Mouse (Mus musculus): ENCODE data around the gene Adamts2. TPM values are rescaled to one million over a fixed set of nuclear protein-coding genes. Genes with fewer than 3 reads are reported as not detected.

The Adamts2 gene
- polyA plus RNA-seq, 1 experiment from 2014 or later, result 3.4 TPM

DNA sequence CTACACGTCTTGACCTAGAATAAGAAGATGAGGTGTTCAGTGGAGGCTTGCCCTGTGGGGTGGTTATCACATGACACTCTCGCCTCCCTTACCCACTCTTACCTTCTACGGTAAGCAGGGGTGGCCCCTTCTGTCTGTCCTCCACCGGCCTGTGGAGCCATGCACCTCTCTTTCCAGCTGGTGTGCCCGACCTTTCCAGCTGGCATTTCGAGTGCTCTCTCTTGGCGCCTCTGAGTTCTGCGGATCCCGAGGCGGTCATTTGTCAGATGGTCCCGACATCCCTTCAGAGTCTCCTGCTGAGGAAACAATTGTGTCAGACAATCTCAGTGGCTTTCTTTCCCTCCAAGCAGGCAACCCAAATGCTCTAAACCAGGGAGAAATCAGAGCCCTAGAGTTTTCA lies 35.1 kb downstream of the Adamts2 start:
- Histone ChIP-seq H3K4me2 (ENCODE audit: low read length) (no peak overlapping the region), H3K4me1 (replicated peaks; ENCODE audit: control insufficient read depth, insufficient read depth, low read length) (peaks cover 5% of the 10 kb centered on the region), H3K9me3 (ENCODE audit: control insufficient read depth, low read length) (no peaks in the 10 kb centered on the region), H3K4me3 (replicated peaks; ENCODE audit: low read length) (no peak overlapping the region), H3K9ac (replicated peaks; ENCODE audit: low read depth, low read length) (no peak overlapping the region), H3K36me3 (ENCODE audit: control insufficient read depth, insufficient read depth) (no peaks in the 10 kb centered on the region), H3K27ac (ENCODE audit: low read length) (no peak overlapping the region), H3K27me3 (replicated peaks; ENCODE audit: control insufficient read depth, insufficient read depth, low read length) (no peaks in the 10 kb centered on the region)
- WGBS, result 94% methylated on average over 11 of the region's 11 CpGs
- no peak for ATAC-seq

DNA sequence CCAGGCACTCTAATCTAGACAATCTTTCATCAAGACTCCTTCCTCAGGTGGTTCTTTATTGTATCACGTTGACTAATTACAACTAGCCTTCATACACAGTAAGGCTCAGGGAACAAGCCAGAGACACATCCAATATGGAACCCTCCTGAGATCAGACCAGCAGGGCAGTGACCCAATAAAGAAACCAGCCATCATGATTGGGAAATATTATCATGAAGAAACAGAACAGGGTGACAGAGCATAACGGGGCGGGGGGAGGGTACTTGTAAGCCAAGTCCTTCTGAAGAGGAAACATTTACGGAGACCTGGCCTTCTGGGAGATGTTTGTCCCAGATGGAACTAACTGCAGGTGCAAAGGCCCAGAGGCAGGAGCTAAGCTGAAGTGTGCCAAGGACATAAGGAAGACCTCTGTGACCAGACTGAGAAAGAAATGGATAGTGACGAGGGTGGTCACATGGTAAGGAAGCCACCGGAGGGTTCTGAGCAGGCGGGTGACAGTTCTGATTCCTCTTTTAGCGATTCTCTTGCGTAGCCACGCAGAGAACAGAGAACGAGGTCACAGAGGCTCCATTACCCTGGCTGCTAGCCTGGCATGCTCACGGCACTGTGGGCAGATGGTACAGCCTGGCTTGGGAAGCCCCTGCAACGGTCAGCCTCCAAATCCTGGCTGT lies 36.4 kb downstream of the Adamts2 start:
- Histone ChIP-seq H3K4me3 (replicated peaks; ENCODE audit: low read length) (no peak overlapping the region), H3K27ac (ENCODE audit: low read length) (no peak overlapping the region)

DNA sequence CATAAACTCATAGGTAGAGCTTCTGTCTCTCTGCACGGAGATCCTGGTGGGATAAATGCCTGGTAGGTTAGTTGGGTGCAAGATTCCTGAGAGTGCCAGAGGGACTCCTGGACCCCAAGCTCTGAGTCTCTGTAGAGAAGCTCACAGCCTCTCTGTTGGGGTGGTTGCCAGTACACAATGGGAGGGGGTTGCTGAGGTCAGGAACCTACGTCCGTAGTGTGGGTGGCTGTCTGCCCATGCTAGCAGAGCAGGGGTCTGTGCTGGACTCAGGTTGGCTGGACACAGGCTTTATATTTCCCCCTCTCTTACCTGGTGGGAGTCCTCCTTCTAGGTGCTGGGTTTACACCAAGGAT lies 37.0 kb downstream of the Adamts2 start:
- Histone ChIP-seq H3K9me3 (ENCODE audit: control insufficient read depth, low read length) (no peaks in the 10 kb centered on the region), H3K36me3 (ENCODE audit: control insufficient read depth, insufficient read depth) (no peaks in the 10 kb centered on the region), H3K4me3 (replicated peaks; ENCODE audit: low read length) (no peak overlapping the region), H3K4me2 (ENCODE audit: low read length) (no peak overlapping the region), H3K27ac (ENCODE audit: low read length) (no peak overlapping the region), H3K4me1 (replicated peaks; ENCODE audit: control insufficient read depth, insufficient read depth, low read length) (no peaks in the 10 kb centered on the region), H3K9ac (replicated peaks; ENCODE audit: low read depth, low read length) (no peak overlapping the region), H3K27me3 (replicated peaks; ENCODE audit: control insufficient read depth, insufficient read depth, low read length) (no peaks in the 10 kb centered on the region)
- WGBS, result 90% methylated on average over 3 of the region's 3 CpGs
- no peak for ATAC-seq

More for the DNA sequence above, 36.4 kb downstream of the Adamts2 start:
- ATAC-seq, result no peak
- 91% methylated on average over 13 of the region's 13 CpGs for WGBS
- Histone ChIP-seq H3K9me3 (ENCODE audit: control insufficient read depth, low read length) (no peaks in the 10 kb centered on the region), H3K27me3 (replicated peaks; ENCODE audit: control insufficient read depth, insufficient read depth, low read length) (no peaks in the 10 kb centered on the region), H3K9ac (replicated peaks; ENCODE audit: low read depth, low read length) (no peak overlapping the region), H3K4me2 (ENCODE audit: low read length) (no peak overlapping the region), H3K36me3 (ENCODE audit: control insufficient read depth, insufficient read depth) (no peaks in the 10 kb centered on the region), H3K4me1 (replicated peaks; ENCODE audit: control insufficient read depth, insufficient read depth, low read length) (no peaks in the 10 kb centered on the region)

DNA sequence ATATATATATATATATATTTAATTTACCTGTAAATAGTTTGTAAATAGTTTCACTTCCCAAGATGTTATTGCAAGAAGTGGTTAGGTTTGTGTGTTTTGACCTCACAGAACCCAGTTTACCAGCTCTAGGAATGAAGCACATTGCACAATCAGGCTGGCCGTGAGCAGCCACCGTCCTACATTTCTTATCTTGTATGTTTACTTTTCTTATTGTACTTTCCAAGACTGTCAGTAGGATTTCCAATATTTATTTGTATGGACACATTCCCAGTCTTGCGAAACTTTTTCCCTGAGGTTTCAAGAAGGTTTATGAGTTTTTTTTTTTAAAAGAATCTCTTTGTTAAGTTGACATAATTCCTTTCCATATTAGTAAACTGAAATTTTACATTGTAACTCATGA lies 40.7 kb downstream of the Adamts2 start:
- no peaks in the 10 kb centered on the region for H3K9me3 ChIP-seq (ENCODE audit: control insufficient read depth, low read length)

DNA sequence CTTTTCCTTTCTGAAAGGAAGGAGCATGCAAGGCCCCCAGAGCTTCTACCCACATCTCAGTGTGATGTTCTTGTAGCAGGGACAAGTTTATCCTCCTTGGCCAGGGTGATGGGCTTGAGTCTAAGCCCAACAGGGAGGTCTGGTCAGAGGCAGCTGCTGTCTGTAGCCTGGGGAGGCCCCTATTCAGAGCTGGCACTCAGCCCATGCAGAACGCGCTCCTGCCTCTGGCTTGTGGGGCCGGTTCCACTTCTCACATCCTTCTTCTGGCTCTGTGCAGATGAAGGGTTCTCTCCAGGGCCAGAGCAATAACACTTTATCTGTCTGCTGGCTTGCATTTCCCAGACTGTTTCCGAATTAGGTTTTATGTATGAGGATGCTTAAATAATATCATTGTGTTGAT lies 44.3 kb downstream of the Adamts2 start:
- no peak for ATAC-seq
- peaks cover 7% of the 10 kb centered on the region; the same call in 1 of the 2 replicates for H3K9me3 ChIP-seq (ENCODE audit: control insufficient read depth, low read length)
- 0 out of 2 replicates have a peak, but pooled peaks cover 3% of the 10 kb centered on the region for H3K4me1 ChIP-seq (replicated peaks; ENCODE audit: control insufficient read depth, insufficient read depth, low read length)

More for the DNA sequence above, 40.7 kb downstream of the Adamts2 start:
- Histone ChIP-seq H3K4me2 (ENCODE audit: low read length) (no peak overlapping the region), H3K4me3 (replicated peaks; ENCODE audit: low read length) (no peak overlapping the region), H3K4me1 (replicated peaks; ENCODE audit: control insufficient read depth, insufficient read depth, low read length) (0 out of 2 replicates have a peak, but pooled peaks cover 3% of the 10 kb centered on the region), H3K9ac (replicated peaks; ENCODE audit: low read depth, low read length) (no peak overlapping the region), H3K36me3 (ENCODE audit: control insufficient read depth, insufficient read depth) (no peaks in the 10 kb centered on the region), H3K27ac (ENCODE audit: low read length) (no peak overlapping the region), H3K27me3 (replicated peaks; ENCODE audit: control insufficient read depth, insufficient read depth, low read length) (no peaks in the 10 kb centered on the region)
- no peak for ATAC-seq
- WGBS, result 93% methylated on average over 3 of the region's 3 CpGs

DNA sequence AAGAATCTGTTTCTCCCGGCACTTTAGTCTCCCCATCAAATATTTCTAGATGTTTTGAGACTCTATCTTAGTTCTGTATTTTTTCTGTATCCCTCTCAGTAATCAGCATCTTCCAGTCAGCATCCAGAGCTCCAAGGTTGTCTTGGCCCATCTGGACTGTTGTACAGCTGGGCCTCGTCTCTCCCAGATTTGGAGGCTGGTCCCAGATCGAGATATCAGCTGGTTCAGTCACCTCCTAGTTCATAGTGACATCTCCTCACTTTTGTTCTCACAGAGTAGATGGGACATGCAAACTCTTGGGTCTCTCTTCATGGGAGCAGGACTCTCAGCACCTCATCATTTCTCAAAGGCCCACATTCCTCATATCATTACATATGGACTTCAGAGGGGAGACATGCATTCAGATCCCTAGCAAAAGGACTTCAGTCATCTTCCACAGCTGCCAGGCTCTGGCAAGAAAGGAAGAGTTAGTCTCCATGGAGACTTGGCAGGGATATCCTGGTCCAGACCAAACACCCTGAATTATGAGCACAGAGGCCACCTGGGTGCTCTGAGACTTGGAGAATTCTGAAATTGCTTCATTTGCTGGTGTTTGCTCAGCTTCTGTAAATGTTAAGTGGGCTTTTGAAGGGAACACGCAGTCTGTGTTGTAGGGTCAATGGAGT lies 46.4 kb downstream of the Adamts2 start:
- no peak overlapping the region for H3K4me2 ChIP-seq (ENCODE audit: low read length)
- H3K27ac ChIP-seq (ENCODE audit: low read length), result no peak overlapping the region
- 0 out of 2 replicates have a peak, but pooled peaks cover 3% of the 10 kb centered on the region for H3K4me1 ChIP-seq (replicated peaks; ENCODE audit: control insufficient read depth, insufficient read depth, low read length)
- no peak overlapping the region for H3K9ac ChIP-seq (replicated peaks; ENCODE audit: low read depth, low read length)
- H3K27me3 ChIP-seq (replicated peaks; ENCODE audit: control insufficient read depth, insufficient read depth, low read length), result no peaks in the 10 kb centered on the region
- whole genome bisulfite sequencing, result 87% methylated on average over 4 of the region's 4 CpGs
- peaks cover 7% of the 10 kb centered on the region; the same call in 1 of the 2 replicates for H3K9me3 ChIP-seq (ENCODE audit: control insufficient read depth, low read length)
- H3K4me3 ChIP-seq (replicated peaks; ENCODE audit: low read length), result no peak overlapping the region
- H3K36me3 ChIP-seq (ENCODE audit: control insufficient read depth, insufficient read depth), result no peaks in the 10 kb centered on the region
- ATAC-seq, result no peak

More for the DNA sequence above, 44.3 kb downstream of the Adamts2 start:
- no peak overlapping the region for H3K4me3 ChIP-seq (replicated peaks; ENCODE audit: low read length)
- no peaks in the 10 kb centered on the region for H3K36me3 ChIP-seq (ENCODE audit: control insufficient read depth, insufficient read depth)
- 54% methylated on average over 4 of the region's 4 CpGs for WGBS
- no peak overlapping the region for H3K4me2 ChIP-seq (ENCODE audit: low read length)
- H3K9ac ChIP-seq (replicated peaks; ENCODE audit: low read depth, low read length), result no peak overlapping the region
- no peaks in the 10 kb centered on the region for H3K27me3 ChIP-seq (replicated peaks; ENCODE audit: control insufficient read depth, insufficient read depth, low read length)
- H3K27ac ChIP-seq (ENCODE audit: low read length), result no peak overlapping the region

DNA sequence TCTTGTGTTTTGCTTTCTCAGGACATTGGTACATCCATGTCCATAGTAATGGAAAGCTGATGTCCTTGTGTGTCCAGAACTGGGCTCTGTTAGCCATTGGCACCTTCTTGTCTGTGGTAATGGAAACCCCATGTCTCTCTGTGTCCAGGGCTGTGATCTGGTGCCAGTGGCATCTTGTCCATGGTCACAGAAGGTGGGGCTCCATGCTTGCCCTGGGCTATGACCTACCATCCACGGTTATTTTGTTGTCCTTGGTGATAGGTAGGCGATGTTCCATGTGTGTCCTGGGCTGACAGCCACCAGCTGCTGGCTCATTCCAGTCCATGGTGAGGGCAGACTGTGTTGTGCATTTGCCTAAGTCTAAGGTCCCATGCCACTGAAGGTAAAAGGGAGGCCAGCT lies 48.2 kb downstream of the Adamts2 start:
- Histone ChIP-seq H3K4me2 (ENCODE audit: low read length) (no peak overlapping the region), H3K27me3 (replicated peaks; ENCODE audit: control insufficient read depth, insufficient read depth, low read length) (no peaks in the 10 kb centered on the region), H3K9me3 (ENCODE audit: control insufficient read depth, low read length) (peaks cover 7% of the 10 kb centered on the region; the same call in 1 of the 2 replicates), H3K9ac (replicated peaks; ENCODE audit: low read depth, low read length) (no peak overlapping the region), H3K27ac (ENCODE audit: low read length) (no peak overlapping the region), H3K4me1 (replicated peaks; ENCODE audit: control insufficient read depth, insufficient read depth, low read length) (0 out of 2 replicates have a peak, but pooled peaks cover 3% of the 10 kb centered on the region), H3K36me3 (ENCODE audit: control insufficient read depth, insufficient read depth) (no peaks in the 10 kb centered on the region), H3K4me3 (replicated peaks; ENCODE audit: low read length) (no peak overlapping the region)
- ATAC-seq, result no peak
- 90% methylated on average over 2 of the region's 2 CpGs for WGBS

DNA sequence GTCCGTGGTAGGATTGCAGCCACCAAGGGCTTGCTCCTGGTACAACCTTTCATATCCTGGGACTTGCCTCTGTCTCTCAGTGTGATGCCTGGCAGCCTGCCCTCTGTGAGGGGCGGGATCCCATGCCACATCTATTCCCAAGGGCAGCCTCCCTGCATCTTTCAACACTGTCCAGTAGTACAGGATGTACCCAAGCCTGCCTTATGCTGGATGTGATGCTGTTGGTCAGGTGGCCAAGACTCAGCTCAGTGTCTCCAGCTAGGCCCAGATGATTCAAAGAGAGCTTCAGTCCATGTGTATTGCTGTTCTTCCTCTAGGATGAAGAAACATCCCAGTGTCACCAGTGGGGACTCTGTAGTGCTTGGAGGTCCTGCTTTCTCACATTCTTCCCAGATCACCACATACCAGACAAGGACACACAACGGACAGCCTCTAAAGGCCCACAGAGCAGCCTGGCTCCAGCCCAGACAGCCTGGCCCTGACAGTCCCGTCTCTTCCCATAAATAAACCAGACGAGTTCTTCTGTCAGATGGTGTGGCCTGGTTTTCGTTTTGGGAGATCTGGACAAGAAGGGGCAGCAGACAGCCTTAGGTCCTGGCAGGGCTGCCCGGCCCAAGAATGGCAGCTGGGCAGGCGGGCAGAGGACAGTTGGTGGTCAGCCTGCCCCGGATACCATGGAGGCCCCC lies 52.0 kb downstream of the Adamts2 start:
- H3K9me3 ChIP-seq (ENCODE audit: control insufficient read depth, low read length), result no peaks in the 10 kb centered on the region
- H3K27ac ChIP-seq (ENCODE audit: low read length), result no peak overlapping the region
- H3K27me3 ChIP-seq (replicated peaks; ENCODE audit: control insufficient read depth, insufficient read depth, low read length), result no peaks in the 10 kb centered on the region
- H3K4me2 ChIP-seq (ENCODE audit: low read length), result no peak overlapping the region
- no peaks in the 10 kb centered on the region for H3K36me3 ChIP-seq (ENCODE audit: control insufficient read depth, insufficient read depth)
- no peak overlapping the region for H3K9ac ChIP-seq (replicated peaks; ENCODE audit: low read depth, low read length)
- no peak for ATAC-seq
- no peak overlapping the region for H3K4me3 ChIP-seq (replicated peaks; ENCODE audit: low read length)
- 88% methylated on average over 9 of the region's 9 CpGs for WGBS
- H3K4me1 ChIP-seq (replicated peaks; ENCODE audit: control insufficient read depth, insufficient read depth, low read length), result no peaks in the 10 kb centered on the region

DNA sequence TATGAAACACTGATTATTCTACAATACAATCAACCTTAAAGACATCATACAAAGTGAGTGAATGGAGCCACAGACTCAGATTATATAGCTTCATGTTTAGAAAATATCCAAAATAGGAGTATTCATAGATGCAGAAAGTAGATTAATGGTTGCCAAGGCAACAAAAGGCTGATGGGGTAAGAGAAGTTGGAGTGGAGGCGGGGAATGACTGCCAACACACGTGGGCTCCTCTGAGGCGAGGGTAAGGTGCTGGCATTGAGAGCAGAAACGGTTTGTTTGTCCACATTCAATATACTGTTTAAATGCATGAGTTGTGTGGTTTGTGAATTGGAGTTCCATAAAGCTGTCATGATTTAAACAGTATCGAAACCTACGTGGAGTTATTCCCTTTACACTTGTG lies 56.9 kb downstream of the Adamts2 start:
- Histone ChIP-seq H3K4me2 (ENCODE audit: low read length) (no peak overlapping the region), H3K36me3 (ENCODE audit: control insufficient read depth, insufficient read depth) (no peaks in the 10 kb centered on the region), H3K4me3 (replicated peaks; ENCODE audit: low read length) (no peak overlapping the region), H3K9ac (replicated peaks; ENCODE audit: low read depth, low read length) (no peak overlapping the region), H3K27me3 (replicated peaks; ENCODE audit: control insufficient read depth, insufficient read depth, low read length) (no peaks in the 10 kb centered on the region), H3K9me3 (ENCODE audit: control insufficient read depth, low read length) (no peaks in the 10 kb centered on the region), H3K4me1 (replicated peaks; ENCODE audit: control insufficient read depth, insufficient read depth, low read length) (no peaks in the 10 kb centered on the region), H3K27ac (ENCODE audit: low read length) (no peak overlapping the region)
- 47% methylated on average over 6 of the region's 6 CpGs for WGBS
- no peak for ATAC-seq

Measured in forebrain, embryonic 16.5 days (tissue).